Mouse (Mus musculus) macrophage (primary cell): ENCODE results near the gene Kmt5b. TPM values are rescaled to one million over a fixed set of nuclear protein-coding genes. Genes with fewer than 3 reads are reported as not detected.

Source experiments
- H3K27ac ChIP-seq: fragments of 350-480 bp; formaldehyde crosslinking; 2 replicates; pipeline ENCODE4 v1.9.0; 2021
- H3K36me3 ChIP-seq: fragments of 350-480 bp; formaldehyde crosslinking; 2 replicates; pipeline ENCODE4 v1.9.0; 2021; ENCODE audit errors: inconsistent target
- H3K4me3 ChIP-seq: fragments of 350-480 bp; formaldehyde crosslinking; 2 replicates; pipeline ENCODE4 v1.9.0; 2021; ENCODE audit errors: inconsistent target
- H3K79me2 ChIP-seq: fragments of 350-480 bp; formaldehyde crosslinking; 2 replicates; pipeline ENCODE4 v1.9.0; 2021; ENCODE audit errors: inconsistent target
- WGBS: methylation state at CpG from one replicate; pipeline ENCODE4 v1.1.7; 2026; ENCODE audit warnings: inconsistent platforms; ENCODE audit not compliant: missing documents; 5-methylcytosine and 5-hydroxymethylcytosine counted together
- polyA plus RNA-seq: library from polyadenylated mRNA; stranded (reverse); fragments of 250-400 nt; gene quantifications from 3 replicates; pipeline ENCODE4 v1.2.4, GENCODE M21; 2018; ENCODE audit warnings: inconsistent platforms

Kmt5b gene
- polyA plus RNA-seq, 1 experiment from 2014 or later = 28.8 TPM

DNA sequence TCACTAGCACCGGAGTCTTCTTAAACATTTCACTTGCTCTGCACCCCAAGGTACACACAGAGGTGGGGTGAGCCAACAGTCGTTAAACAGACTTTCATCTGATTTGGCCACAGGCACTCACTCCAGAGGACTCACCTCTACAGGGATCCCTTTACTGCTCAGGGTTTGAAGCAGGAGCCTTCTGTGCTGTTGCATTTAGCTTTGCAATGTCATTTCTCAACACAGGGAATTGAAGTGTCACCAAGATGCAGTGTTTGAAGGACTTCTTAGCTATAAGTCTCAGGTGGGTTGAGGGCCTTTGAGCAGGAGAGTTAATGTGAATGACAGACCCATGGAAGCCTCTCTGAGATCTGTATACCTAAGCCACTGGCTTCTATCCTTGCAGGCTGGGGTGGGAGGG lies 76.4 kb downstream of the Kmt5b start:
- no peaks in the 10 kb centered on the region for H3K36me3 ChIP-seq
- H3K79me2 ChIP-seq = no peaks in the 10 kb centered on the region
- H3K4me3 ChIP-seq = no peak overlapping the region
- WGBS = 96% methylated on average over 2 of the region's 2 CpGs
- H3K27ac ChIP-seq = no peak overlapping the region

DNA sequence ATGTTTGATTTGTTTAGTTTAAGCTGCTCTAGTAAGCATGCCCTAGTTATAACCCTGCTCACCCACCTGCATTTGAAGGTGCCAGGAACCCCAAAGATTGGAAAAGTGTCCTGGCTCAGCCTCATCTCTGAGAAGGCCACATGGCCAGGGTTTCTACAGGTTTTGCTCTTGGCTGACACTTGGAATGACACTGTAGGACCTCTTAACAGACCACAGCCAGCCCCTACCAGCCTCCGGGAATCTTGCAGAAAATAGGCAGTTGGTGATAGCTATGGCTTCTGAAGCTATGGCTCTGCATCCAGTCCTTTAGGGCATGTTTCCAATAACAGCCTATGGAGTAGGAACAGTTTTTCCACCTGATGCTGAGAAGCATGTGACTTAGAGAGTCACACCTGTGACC lies 77.6 kb downstream of the Kmt5b start:
- WGBS = 88% methylated on average over 1 of the region's 1 CpGs
- no peak overlapping the region for H3K27ac ChIP-seq
- no peak overlapping the region for H3K4me3 ChIP-seq
- no peaks in the 10 kb centered on the region for H3K36me3 ChIP-seq
- H3K79me2 ChIP-seq = no peaks in the 10 kb centered on the region

DNA sequence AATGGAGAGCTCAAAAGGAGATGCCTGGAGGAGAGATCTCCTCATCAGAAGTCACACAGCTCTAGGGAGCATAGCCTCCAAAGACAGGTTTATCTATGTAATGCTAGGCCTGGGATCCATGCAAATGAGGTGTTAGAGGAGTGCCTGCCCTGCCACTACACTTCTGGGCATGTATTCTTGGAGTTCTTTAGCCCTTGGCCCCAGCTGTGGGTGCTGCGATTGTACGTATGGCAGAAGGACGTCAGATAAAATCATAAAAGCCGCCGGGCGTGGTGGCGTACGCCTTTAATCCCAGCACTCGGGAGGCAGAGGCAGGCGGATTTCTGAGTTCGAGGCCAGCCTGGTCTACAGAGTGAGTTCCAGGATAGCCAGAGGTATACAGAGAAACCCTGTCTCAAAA lies 78.1 kb downstream of the Kmt5b start:
- WGBS = 94% methylated on average over 3 of the region's 11 CpGs
- no peaks in the 10 kb centered on the region for H3K36me3 ChIP-seq
- no peaks in the 10 kb centered on the region for H3K79me2 ChIP-seq
- no peak overlapping the region for H3K4me3 ChIP-seq
- H3K27ac ChIP-seq = no peak overlapping the region

DNA sequence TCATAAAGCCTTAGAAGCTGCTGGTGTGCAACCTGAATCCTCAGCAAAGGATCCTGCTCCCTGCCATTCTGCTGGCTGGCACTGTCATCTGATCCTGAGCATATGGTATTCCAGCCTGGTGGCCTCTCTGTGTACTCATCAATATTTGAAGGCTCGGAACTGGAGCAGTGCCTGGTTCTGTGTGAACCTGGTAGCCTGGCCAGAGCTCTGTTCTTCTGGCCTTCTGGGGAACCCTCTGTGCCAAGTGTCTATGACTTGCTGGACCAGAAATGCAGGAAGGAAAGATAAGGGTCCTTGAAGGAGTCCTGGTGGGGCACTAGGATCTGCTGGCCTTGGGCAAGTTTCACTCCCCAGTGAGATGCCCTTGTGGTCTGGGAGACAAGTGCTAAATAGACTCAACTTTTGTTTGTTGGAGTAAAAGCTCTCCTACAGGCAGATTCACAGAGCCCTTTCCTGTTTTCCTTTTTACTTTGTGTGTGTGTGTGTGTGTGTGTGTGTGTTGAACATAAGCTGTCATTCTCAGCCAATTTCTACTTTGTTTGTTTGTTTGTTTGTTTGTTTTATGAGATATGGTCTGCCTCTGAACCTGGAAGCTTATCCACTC lies 78.7 kb downstream of the Kmt5b start:
- H3K27ac ChIP-seq = no peak overlapping the region
- no peaks in the 10 kb centered on the region for H3K36me3 ChIP-seq
- WGBS = 100% methylated on average over 1 of the region's 1 CpGs
- H3K4me3 ChIP-seq = no peak overlapping the region
- no peaks in the 10 kb centered on the region for H3K79me2 ChIP-seq

DNA sequence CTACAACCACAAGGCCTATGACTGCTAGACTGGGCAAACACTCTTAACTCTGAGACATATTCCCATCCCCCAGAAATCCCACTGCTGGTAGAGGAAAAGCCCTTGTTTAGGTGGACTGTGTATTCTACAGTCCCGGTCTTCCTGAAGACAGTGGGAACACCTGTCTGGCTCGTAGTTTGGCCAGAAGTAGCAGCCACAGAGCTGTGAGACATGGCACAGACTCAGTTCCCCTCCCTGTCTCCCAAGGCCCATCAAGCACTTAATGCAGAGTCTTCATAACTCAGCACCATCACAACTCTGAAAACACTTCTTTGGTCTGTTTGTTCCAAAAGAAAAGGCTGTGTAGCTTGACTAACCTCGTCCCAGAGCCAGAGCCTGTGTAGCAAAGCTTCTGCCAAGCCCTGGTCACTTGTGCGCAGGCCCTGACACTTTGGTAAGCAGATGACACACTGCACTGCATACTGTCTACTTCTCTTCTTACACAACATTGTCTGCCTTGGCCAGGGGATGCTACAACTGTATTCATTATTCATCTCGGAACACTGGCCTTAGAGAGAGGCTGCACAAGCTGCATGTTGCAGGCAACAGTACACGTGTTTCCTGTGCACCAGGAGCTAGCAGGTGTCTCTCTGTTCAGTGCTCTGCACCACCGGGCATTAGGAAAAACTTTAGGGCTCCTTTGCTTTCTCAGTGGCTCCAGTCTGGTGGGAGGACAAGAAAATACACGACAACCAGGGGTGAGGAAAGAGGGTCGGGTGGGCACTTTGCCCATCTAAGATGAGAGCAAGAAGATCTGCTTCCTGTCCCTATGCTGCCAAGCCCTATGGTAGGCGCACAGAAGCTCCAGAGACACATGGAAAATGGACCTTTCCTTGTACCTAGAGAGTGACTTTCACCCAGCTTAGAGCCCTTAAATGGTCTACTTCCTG lies 79.7 kb downstream of the Kmt5b start:
- H3K27ac ChIP-seq = no peak overlapping the region
- 81% methylated on average over 10 of the region's 10 CpGs for WGBS
- no peak overlapping the region for H3K4me3 ChIP-seq
- no peaks in the 10 kb centered on the region for H3K79me2 ChIP-seq
- H3K36me3 ChIP-seq = no peaks in the 10 kb centered on the region

DNA sequence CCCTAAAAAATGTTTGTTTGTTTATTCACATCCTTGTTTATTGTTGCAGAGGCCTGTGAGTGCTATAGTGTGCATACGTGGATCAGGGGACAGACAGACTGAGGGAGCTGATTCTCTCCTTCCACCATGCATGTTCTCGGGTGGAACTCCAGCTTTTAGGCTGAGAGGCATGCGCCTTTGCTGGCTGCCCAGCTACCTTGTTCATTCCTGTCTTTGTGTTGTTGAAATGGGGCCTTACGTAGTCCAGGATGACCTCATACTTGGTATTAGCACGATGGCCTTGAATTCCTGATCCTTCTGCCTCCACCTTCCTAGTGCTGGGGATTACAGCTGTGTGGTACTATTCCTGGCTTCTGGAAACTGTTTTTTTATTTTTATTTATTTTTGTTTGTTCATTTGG lies 80.5 kb downstream of the Kmt5b start:
- no peaks in the 10 kb centered on the region for H3K79me2 ChIP-seq
- H3K4me3 ChIP-seq = no peak overlapping the region
- 89% methylated on average over 5 of the region's 5 CpGs for WGBS
- no peaks in the 10 kb centered on the region for H3K36me3 ChIP-seq
- H3K27ac ChIP-seq = no peak overlapping the region

DNA sequence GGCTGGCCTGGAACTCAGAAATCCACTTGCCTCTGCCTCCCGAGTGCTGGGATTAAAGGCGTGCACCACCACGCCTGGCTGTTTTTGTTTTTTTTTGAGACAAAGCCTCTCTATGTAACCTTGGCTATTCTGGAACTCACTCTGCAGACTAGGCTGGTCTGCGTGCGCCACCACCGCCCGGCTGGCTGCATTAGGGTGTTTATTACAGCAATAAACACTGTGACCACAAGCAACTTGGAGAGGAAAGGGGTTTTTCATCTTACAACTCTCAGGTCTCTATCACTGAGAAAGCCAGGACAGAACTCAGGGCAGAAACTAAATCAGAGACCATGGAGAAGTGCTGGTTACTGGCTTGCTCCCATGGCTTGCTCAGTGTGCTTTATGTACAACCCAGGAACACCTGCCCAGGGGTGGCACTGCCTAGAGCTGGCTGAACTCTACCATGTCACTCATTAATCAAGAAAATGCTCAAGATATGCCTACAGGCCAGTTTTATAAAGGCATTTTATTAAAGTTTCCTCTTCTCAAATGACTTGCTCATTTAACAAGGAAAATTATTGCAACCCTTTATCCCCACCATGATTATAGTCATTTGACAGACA lies 81.1 kb downstream of the Kmt5b start:
- H3K79me2 ChIP-seq = peaks cover 5% of the 10 kb centered on the region
- H3K4me3 ChIP-seq = no peak overlapping the region
- WGBS = 83% methylated on average over 7 of the region's 7 CpGs
- H3K27ac ChIP-seq = no peak overlapping the region
- H3K36me3 ChIP-seq = no peaks in the 10 kb centered on the region

DNA sequence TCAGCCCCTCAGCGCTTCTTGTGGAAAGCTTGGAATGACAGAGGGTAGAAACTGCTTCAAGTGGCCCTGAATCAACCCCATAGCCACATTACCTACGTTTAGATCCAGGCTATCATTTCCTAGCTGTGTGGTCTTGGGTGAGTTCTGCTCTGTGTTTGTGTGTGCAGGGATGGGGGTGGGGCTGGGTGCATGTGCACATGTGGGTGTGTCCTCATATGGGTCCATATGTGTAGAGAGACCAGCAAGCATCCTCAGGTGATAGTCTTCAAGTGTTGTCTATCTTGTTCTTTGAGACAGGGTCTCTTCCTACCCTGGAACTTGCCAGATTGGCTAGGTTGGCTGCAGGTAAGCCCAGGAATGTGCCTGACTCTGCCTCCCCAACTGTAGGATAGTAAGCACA lies 82.0 kb downstream of the Kmt5b start:
- 90% methylated on average over 2 of the region's 2 CpGs for WGBS
- H3K4me3 ChIP-seq = no peak overlapping the region
- no peaks in the 10 kb centered on the region for H3K36me3 ChIP-seq
- no peak overlapping the region for H3K27ac ChIP-seq
- H3K79me2 ChIP-seq = peaks cover 14% of the 10 kb centered on the region

DNA sequence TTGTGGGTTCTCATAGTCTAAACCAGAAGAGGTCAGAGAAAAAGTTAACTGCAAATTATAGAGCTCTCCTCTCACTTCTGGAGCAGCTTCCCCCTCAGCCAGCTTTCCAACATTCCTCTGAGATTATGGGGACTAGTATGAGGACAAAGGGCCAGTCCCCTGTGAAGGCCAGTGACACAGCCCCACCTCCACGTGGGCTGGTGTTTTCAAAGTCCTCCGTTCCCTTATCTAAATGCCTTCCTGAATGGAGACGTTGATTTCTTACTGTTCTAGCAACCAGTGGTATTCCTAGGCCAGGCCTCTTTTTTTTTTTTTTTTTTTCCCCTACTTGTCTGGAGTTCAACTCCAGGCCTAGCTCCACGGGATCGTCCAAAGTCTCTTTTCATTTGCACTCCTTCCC lies 82.9 kb downstream of the Kmt5b start:
- Histone ChIP-seq H3K27ac (no peak overlapping the region), H3K36me3 (no peaks in the 10 kb centered on the region), H3K4me3 (no peak overlapping the region), H3K79me2 (peaks cover 22% of the 10 kb centered on the region)
- 95% methylated on average over 5 of the region's 5 CpGs for WGBS

DNA sequence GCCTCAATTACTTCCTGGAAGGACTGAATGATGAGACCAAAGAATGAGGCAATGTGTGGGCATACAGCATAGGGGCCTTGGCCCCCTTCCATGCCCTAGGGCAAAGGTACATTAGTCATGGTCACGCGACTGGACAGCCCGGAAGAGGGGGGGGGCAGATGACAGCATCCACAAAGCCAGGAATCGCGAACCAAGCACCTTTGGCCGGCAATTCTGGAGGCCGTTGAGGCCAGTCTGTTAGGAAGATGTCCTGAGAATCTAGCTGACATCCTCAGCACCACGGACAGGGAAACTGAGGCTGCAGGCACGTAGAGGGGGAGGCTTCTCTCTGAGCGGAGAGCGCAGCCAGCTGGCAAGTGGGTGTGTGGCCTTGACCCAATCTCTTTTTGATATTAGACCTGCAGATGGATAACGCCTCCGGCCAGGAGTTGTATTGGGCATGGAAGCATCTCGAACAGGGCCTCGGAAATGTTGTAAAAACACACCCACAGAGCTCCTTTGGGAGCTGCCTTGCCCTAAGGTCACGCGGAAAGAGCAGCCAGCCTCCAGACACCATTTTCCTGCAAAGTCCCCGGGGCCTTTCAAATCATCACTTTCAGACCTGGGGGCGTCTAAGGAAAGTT lies 83.7 kb downstream of the Kmt5b start:
- WGBS = 12% methylated on average over 19 of the region's 19 CpGs
- peak overlapping the region; percentile 50 for H3K4me3 ChIP-seq
- peak overlapping the region; percentile 63 for H3K27ac ChIP-seq
- H3K36me3 ChIP-seq = no peaks in the 10 kb centered on the region
- peaks cover 31% of the 10 kb centered on the region for H3K79me2 ChIP-seq

DNA sequence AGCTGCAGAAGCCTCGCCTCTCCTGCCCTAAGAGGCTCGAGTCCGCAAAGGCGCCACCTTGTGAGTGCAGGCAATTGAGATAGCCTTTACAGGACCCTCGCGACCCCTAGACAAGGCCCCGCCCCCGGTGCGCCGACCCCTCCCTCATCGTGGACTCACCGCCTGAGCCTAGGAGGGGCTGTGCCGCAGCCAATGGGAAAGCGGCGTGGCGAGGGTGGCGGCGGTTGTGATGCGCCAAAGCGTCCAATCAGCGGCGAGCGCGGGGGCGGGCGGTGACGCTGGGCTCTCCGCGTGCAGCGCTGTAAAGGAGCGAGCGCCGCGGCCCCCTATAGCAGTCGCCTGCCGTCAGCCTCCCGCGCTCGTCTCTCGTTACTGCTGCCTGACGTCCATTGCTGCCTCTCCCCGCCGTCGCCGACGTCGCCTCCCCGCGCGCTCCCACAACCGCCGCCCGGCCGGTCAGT lies 84.3 kb downstream of the Kmt5b start, which contains the start of gene Chka:
Gene Chka, plus strand, starts transcription at position 272 of the 461 bp plus-strand sequence.
- Histone ChIP-seq H3K79me2 (peaks cover 37% of the 10 kb centered on the region), H3K27ac (peak within 1 kb of the TSS; percentile 63), H3K36me3 (no peaks in the 10 kb centered on the region), H3K4me3 (peak within 1 kb of the TSS; percentile 50)
- WGBS = under 1% methylated on average over 45 of the region's 54 CpGs

DNA sequence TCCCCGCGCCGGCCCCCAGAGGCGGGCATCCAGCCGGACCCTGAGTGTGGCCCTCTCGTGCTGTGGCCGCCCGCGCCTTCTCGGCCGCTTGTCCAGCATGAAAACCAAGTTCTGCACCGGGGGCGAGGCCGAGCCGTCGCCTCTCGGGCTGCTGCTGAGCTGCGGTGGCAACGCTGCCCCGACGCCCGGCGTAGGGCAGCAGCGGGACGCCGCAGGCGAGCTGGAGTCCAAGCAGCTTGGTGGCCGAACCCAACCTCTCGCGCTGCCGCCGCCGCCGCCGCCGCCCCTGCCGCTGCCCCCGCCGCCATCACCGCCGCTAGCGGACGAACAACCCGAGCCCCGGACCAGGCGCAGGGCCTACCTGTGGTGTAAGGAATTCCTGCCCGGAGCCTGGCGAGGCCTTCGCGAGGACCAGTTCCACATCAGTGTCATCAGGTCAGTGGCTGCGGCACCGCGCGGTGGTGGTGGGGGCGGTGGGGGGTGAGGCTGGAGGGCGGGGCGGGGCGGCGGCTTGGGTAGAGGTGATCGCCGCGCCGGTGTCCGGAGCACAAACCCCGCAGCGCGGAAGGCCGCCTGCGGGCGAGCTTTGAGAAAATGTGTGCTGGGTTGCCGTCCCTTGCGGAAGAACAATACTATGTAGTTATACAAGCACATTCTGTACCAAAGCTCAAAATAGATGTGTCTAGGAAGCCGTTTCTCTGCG lies 84.9 kb downstream of the Kmt5b start:
- WGBS = under 1% methylated on average over 68 of the region's 74 CpGs
- Histone ChIP-seq H3K36me3 (no peaks in the 10 kb centered on the region), H3K27ac (0 out of 2 replicates have a peak overlapping the region, but pooled peaks have one; percentile 4), H3K79me2 (peaks cover 43% of the 10 kb centered on the region), H3K4me3 (peak overlapping the region; percentile 45)

DNA sequence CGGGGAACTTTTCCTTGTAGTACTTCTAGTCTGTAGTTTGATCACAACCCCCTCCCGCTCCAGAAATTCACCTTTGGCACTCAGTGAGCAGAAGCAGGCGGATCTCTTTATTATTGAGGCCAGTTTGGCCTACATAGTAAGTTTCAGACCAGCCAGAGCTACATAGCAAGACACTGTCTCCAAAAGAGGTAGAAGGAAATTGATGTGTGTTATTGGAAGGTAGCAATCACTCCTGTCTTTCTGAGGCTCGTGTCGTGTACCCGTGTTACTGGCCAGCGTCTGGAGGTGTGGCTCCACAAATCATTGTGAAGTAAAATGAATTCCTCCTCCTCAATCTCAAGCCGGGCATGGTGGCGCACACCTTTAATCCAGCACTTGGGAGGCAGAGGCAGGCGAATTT lies 85.9 kb downstream of the Kmt5b start:
- no peaks in the 10 kb centered on the region for H3K36me3 ChIP-seq
- H3K4me3 ChIP-seq = peak overlapping the region; percentile 45
- H3K79me2 ChIP-seq = peaks cover 53% of the 10 kb centered on the region
- 0 out of 2 replicates have a peak overlapping the region, but pooled peaks have one; percentile 4 for H3K27ac ChIP-seq
- WGBS = 93% methylated on average over 9 of the region's 10 CpGs

DNA sequence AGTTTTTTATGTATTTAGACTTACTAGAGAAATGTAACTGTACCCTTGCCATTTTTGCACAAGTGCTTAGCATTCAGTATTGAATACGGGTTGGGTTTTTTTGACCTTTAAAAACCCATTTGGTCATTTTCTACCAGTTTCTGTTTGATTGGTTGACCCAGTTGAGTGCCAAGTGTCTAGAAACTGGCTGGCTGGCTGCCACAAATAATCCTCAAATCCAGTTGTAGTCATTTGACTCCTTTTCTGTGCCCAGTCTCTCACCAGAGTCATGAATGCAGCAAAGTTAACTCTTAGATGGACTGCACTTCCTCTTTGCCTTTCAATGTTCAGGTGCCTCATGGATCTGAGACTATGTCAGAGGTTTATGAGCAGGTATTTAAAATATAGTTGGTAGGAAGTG lies 86.7 kb downstream of the Kmt5b start:
- Histone ChIP-seq H3K4me3 (no peak overlapping the region), H3K27ac (no peak overlapping the region), H3K79me2 (peaks cover 60% of the 10 kb centered on the region), H3K36me3 (no peaks in the 10 kb centered on the region)
- 89% methylated on average over 1 of the region's 1 CpGs for WGBS
